Mouse (Mus musculus) forebrain, embryonic 10.5 days (tissue): Measurements from ENCODE around the gene Olfr1406. TPM values are rescaled to one million over a fixed set of nuclear protein-coding genes. Genes with fewer than 3 reads are reported as not detected.
"Not testable (repeated sequence)": the region's sequence is repeated elsewhere in the genome, so short reads cannot be mapped to it uniquely, and the experiment has no call there.

ENCODE experiments used
- DNase-seq: peaks from one replicate; pipeline ENCODE4 v3.0.0-alpha.2; 2017; ENCODE audit warnings: low spot score; ENCODE audit errors: extremely low spot score
- H3K27ac ChIP-seq: fragments of 300-500 bp; sonication (generic); 2 replicates; pipeline ENCODE4 v1.5.1; 2016; ENCODE audit warnings: mild to moderate bottlenecking
- H3K27me3 ChIP-seq: fragments of 300-500 bp; sonication (generic); 2 replicates; pipeline ENCODE4 v1.6.1; 2016; ENCODE audit warnings: mild to moderate bottlenecking; ENCODE audit not compliant: poor library complexity, severe bottlenecking
- H3K36me3 ChIP-seq: fragments of 300-500 bp; sonication (generic); replicated peaks from 2 replicates; pipeline ENCODE4 v1.6.1; 2016; ENCODE audit warnings: mild to moderate bottlenecking, moderate library complexity
- H3K4me1 ChIP-seq: fragments of 300-500 bp; sonication (generic); 2 replicates; pipeline ENCODE4 v1.6.1; 2016
- H3K4me3 ChIP-seq: fragments of 300-500 bp; sonication (generic); 2 replicates; pipeline ENCODE4 v1.5.1; 2016; ENCODE audit warnings: mild to moderate bottlenecking, moderate library complexity
- H3K9me3 ChIP-seq: fragments of 300-500 bp; sonication (generic); 2 replicates; pipeline ENCODE4 v1.6.1; 2016; ENCODE audit warnings: mild to moderate bottlenecking, moderate library complexity
- WGBS: fragments of 180-500 bp; shearing (Covaris S2); methylation state at CpG from one replicate; pipeline ENCODE4 v1.1.7; 2016; 5-methylcytosine and 5-hydroxymethylcytosine counted together
- polyA plus RNA-seq: library from polyadenylated mRNA; unstranded; fragments of >200 nt; fragmentation: Nextera tagmentation; extraction: Ambion mirVana; gene quantifications from 2 replicates; pipeline ENCODE4 v1.2.1, GENCODE M21; 2016

The Olfr1406 gene
- not detected in 2 replicates for polyA plus RNA-seq

DNA sequence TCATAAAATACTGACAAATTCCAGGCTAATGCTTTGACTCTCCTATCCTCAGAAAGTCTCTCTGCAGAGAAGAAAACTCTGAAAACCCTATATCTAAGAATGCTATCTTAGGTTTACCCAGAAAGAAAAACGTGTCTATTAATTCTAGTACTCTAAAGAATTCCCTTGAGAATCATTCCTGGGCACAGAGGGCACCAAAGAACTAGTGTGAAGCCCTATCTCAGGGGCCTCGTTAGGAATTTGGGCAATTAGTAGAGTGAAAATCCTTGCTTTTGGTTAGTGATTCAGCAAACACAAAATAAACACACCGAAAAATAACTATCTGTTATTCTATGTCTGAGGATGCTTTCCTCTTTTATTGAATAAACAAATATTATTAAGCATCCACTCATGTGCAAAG lies at the start of gene Olfr1406:
Gene Olfr1406, minus strand, starts transcription at position 101 of the 400 bp plus-strand sequence.
- no peak within 1 kb of the TSS for H3K4me3 ChIP-seq
- no peak for DNase-seq
- no peak within 1 kb of the TSS for H3K27ac ChIP-seq
- H3K9me3 ChIP-seq, result no peaks in the 10 kb centered on the region
- no peaks in the 10 kb centered on the region for H3K4me1 ChIP-seq
- 70% methylated on average over 3 of the region's 3 CpGs for WGBS
- no peaks in the 10 kb centered on the region for H3K36me3 ChIP-seq
- H3K27me3 ChIP-seq, result no peaks in the 10 kb centered on the region

DNA sequence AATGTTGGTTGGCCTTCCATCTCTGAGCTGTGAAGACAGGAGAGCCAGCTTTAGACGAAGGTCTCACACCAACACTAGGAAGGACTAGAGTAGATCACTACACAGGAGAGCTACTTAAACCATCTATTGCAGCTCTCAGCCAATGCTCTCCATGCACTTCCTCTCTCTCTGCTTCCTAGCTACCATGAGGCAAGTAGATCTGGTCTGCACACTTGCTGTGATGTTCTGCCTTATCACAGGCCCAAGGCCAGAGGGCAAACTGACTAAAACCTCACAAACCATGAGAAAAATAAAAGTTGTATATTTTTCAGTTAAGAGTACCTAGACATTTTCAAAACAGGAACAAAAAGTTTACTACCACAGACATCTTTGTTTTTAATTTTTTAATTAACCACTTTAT lies 46.6 kb upstream of the Olfr1406 start:
- H3K27me3 ChIP-seq, H3K4me1 ChIP-seq, H3K27ac ChIP-seq, H3K36me3 ChIP-seq, DNase-seq, H3K9me3 ChIP-seq, H3K4me3 ChIP-seq: not testable (repeated sequence)
- WGBS, result 86% methylated on average over 1 of the region's 1 CpGs

DNA sequence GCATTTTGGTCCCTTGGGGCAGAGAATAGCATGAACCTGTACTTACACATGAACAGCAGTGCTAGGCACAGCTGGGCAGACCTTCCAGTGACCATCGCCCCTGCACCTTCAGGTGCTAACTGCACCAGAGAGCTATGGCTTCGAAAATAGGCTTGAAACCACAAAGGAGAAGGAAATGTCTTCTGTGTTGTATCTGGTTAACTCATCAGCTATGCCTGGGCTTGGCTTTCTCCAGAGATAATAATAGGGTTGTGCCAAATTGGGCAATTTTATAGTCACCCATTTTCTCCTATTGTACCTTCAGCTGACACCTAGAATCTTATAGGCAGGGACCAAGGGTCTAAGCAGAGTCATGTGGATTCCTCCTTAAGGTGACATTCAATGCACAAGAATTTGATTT lies 36.6 kb upstream of the Olfr1406 start, which contains the start of gene Fcer1a:
Gene Fcer1a, minus strand, starts transcription at position 134 of the 400 bp plus-strand sequence.
- no peaks in the 10 kb centered on the region for H3K27me3 ChIP-seq
- WGBS, result 88% methylated on average over 2 of the region's 2 CpGs
- no peaks in the 10 kb centered on the region for H3K9me3 ChIP-seq
- H3K4me1 ChIP-seq, result no peaks in the 10 kb centered on the region
- no peak within 1 kb of the TSS for H3K4me3 ChIP-seq
- H3K36me3 ChIP-seq, result no peaks in the 10 kb centered on the region
- no peak within 1 kb of the TSS for H3K27ac ChIP-seq
- DNase-seq, result no peak

DNA sequence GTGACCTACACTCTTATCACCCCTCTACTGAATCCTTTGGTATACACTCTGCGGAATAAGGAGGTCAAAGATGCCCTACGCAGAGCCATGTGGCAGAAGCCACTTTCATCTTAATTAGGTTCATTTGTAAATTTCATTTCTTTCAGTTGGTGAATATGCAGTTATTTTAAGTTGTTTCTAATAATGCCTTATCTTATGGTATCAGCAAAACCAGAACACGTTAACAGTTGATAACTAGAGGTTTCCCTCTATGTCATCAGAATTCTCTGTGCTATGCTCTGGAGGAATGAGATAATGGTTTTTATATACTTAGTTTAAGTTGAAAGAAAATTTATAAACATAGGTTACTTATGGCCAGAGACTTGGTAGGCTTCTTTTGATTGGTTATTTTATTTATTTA lies 26.0 kb upstream of the Olfr1406 start:
- Histone ChIP-seq H3K27me3 (no peaks in the 10 kb centered on the region), H3K9me3 (no peaks in the 10 kb centered on the region), H3K27ac (no peak overlapping the region), H3K4me3 (no peak overlapping the region), H3K4me1 (no peaks in the 10 kb centered on the region), H3K36me3 (no peaks in the 10 kb centered on the region)
- 90% methylated on average over 3 of the region's 3 CpGs for WGBS
- no peak for DNase-seq

DNA sequence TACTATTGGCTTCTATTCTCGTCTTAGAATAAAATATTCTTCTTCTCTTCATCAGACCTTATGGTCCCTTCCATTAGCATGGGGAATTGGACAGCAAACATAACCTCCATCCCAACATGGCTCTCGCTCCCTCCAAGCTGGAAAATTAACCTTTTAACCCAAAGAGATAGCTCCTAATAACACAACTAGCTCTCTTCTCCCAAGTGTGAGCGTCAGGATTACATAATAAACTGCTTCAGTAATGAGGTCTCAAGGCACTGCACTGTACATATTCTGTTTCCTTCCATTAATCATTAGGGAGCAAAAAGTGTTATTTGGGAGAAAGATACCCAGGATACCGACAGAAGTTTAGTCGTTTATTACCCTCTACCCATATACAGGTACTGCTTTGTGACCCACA lies 21.7 kb upstream of the Olfr1406 start, which contains the start of gene Olfr1404:
Gene Olfr1404, plus strand, starts transcription at position 301 of the 400 bp plus-strand sequence.
- Histone ChIP-seq H3K4me3 (no peak within 1 kb of the TSS), H3K27ac (no peak within 1 kb of the TSS), H3K27me3 (no peaks in the 10 kb centered on the region), H3K36me3 (no peaks in the 10 kb centered on the region), H3K9me3 (no peaks in the 10 kb centered on the region), H3K4me1 (no peaks in the 10 kb centered on the region)
- no peak for DNase-seq
- 89% methylated on average over 5 of the region's 5 CpGs for WGBS

DNA sequence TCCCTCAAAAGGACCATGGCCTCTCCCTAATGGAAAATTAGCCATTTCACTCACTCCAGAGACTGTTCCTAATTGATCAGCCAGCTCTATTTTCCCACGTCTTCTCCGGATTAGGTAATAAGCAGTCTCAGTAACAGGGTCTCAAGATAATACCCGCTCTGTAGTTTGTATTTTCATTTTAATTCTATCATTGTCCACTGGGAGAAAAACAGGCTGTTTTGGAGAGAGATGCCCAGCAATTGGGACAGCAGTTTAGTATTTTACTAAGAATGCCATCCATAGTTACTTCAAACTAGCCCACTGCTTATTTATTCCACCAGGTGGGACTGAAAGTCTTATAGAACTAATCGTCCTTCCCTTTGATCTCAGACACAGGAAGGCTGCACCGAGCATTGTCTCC lies 7.1 kb upstream of the Olfr1406 start, which contains the start of gene Olfr218:
Gene Olfr218, plus strand, starts transcription at position 301 of the 400 bp plus-strand sequence.
- WGBS, result 76% methylated on average over 5 of the region's 5 CpGs
- Histone ChIP-seq H3K36me3 (no peaks in the 10 kb centered on the region), H3K9me3 (no peaks in the 10 kb centered on the region), H3K4me1 (no peaks in the 10 kb centered on the region), H3K27ac (no peak within 1 kb of the TSS), H3K27me3 (no peaks in the 10 kb centered on the region), H3K4me3 (no peak within 1 kb of the TSS)
- no peak for DNase-seq

DNA sequence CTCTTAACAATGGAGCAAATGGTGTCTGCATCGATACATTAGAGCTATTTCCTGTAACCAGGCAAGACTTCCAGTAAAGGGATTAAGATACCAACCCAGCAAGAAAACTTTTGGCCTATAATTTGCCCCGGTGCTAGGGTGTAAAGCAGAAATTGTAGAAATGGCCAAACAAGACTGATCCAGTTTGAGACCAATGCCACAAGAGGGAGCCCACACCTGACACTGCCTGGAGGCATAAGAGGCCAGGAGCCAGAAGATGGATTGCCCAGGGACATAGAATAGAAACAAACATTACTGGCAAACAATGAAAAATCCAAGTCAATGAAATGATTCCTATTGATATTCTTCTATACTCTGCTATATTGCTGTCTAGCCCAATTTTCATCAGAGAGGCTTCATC lies 5.9 kb upstream of the Olfr1406 start:
- DNase-seq, result no peak
- Histone ChIP-seq H3K4me1 (no peaks in the 10 kb centered on the region), H3K4me3 (no peak overlapping the region), H3K9me3 (no peaks in the 10 kb centered on the region), H3K27ac (no peak overlapping the region), H3K27me3 (no peaks in the 10 kb centered on the region), H3K36me3 (no peaks in the 10 kb centered on the region)
- 86% methylated on average over 2 of the region's 2 CpGs for WGBS

DNA sequence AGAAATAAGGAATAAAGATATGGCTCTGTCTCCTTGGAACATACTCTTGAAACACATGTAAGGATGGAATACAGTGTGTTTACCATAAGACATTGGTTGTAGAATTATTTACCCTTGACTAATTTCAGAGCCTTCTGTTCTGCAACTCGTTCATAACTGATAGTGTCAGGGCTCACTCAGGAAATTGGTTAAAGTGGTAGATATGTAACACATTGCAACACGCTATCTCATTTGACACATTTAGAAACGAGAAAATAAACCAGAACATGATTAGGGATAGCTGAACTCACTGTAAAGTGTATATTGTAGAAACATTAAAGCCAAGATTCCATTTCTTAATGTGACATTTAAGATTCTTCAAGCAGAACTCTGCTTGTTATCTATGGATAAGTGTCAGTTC lies 1.6 kb upstream of the Olfr1406 start:
- no peaks in the 10 kb centered on the region for H3K36me3 ChIP-seq
- WGBS, result 87% methylated on average over 3 of the region's 3 CpGs
- no peak for DNase-seq
- H3K27ac ChIP-seq, result no peak overlapping the region
- H3K4me3 ChIP-seq, result no peak overlapping the region
- no peaks in the 10 kb centered on the region for H3K27me3 ChIP-seq
- no peaks in the 10 kb centered on the region for H3K9me3 ChIP-seq
- H3K4me1 ChIP-seq, result no peaks in the 10 kb centered on the region

DNA sequence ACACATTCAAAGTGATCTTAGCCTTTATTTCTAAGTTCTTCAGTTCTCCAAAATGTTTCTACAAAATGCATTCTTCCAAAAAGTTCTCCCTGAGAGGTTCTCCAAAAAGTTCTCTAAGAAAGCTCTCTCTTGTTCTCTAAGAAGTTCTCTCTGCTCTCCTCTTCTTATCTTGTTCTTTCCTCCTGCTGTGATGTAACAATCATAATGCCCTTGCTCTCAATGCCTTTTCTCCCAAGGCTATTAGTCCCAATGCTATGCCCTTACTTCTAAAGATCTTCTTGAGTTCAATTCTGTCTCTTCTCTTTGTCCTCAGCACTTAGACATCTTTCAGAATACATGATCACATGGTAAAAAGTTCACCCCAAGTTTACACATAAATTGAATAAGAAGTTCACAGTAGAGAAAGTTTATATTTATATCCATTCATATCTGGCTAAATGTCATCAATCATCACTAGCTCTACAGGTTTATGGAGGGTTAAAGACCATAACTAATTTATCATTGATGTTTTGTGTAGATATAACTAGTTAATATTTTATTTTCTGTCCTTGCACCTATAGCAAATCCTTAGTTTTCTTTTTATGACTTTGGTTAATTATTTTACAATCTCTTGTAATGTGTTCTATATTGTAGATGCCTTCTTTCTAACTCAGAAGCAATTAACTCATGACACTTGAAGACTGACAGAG lies 16.1 kb downstream of the Olfr1406 start:
- DNase-seq, result no peak
- no peak overlapping the region for H3K27ac ChIP-seq
- no peaks in the 10 kb centered on the region for H3K27me3 ChIP-seq

DNA sequence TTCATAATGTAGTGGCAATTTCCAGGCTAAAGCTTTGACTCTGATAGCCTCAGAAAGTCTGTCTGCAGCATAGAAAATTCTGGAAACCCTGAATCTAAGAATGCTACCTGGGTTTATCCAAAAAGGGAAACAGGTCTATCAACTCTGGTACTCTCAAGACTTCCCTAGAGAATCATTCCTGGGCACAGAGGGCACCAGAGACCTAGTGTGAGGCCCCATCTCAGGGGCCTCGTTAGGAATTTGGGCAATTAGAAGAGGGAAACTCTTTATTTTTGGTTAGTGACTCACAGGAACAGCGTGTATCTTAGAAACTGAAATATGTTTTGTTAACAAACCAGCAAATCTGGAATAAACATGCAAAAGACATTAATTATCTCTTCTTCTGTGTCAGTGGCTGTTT lies 53.2 kb downstream of the Olfr1406 start, which contains the start of gene Olfr1408:
Gene Olfr1408, minus strand, starts transcription at position 101 of the 400 bp plus-strand sequence.
- no peak for DNase-seq
- no peaks in the 10 kb centered on the region for H3K36me3 ChIP-seq
- no peaks in the 10 kb centered on the region for H3K4me1 ChIP-seq
- H3K9me3 ChIP-seq, result no peaks in the 10 kb centered on the region
- H3K4me3 ChIP-seq, result no peak within 1 kb of the TSS
- no peak within 1 kb of the TSS for H3K27ac ChIP-seq
- WGBS, result 87% methylated on average over 2 of the region's 2 CpGs
- no peaks in the 10 kb centered on the region for H3K27me3 ChIP-seq

More for the DNA sequence above, 16.1 kb downstream of the Olfr1406 start:
- Histone ChIP-seq H3K36me3 (no peaks in the 10 kb centered on the region), H3K4me1 (no peaks in the 10 kb centered on the region), H3K9me3 (no peaks in the 10 kb centered on the region), H3K4me3 (no peak overlapping the region)

Other genes with a start within 250 kb of the Olfr1406 start
- gene Olfr16, start 240.2 kb downstream of the Olfr1406 start, polyA plus RNA-seq, result not detected in 2 replicates
- gene Olfr1408, start 53.3 kb downstream of the Olfr1406 start, polyA plus RNA-seq, result not detected in 2 replicates
- not detected in 2 replicates for gene Olfr218, start 7.2 kb upstream of the Olfr1406 start, polyA plus RNA-seq
- not detected in 2 replicates for gene Olfr1404, start 21.8 kb upstream of the Olfr1406 start, polyA plus RNA-seq
- gene Fcer1a, start 36.6 kb upstream of the Olfr1406 start, polyA plus RNA-seq, result not detected in 2 replicates
- gene Olfr418, start 75.4 kb upstream of the Olfr1406 start, polyA plus RNA-seq, result not detected in 2 replicates
- gene Mptx2, start 87.1 kb upstream of the Olfr1406 start, polyA plus RNA-seq, result not detected in 2 replicates
- gene Ackr1, start 143.1 kb upstream of the Olfr1406 start, polyA plus RNA-seq, result 0.95 and 1.1 TPM in 2 replicates
- 4.8 and 6.4 TPM in 2 replicates for gene Aim2, start 160.2 kb upstream of the Olfr1406 start, polyA plus RNA-seq
- 1.6 and 1.9 TPM in 2 replicates for gene Cadm3, start 177.1 kb upstream of the Olfr1406 start, polyA plus RNA-seq